Mouse (Mus musculus): ENCODE results near the gene Cnbp. TPM values are rescaled to one million over a fixed set of nuclear protein-coding genes. Genes with fewer than 3 reads are reported as not detected.

Cnbp gene
- polyA plus RNA-seq (2017; shearing (Covaris generic)) = 1,948 TPM

DNA sequence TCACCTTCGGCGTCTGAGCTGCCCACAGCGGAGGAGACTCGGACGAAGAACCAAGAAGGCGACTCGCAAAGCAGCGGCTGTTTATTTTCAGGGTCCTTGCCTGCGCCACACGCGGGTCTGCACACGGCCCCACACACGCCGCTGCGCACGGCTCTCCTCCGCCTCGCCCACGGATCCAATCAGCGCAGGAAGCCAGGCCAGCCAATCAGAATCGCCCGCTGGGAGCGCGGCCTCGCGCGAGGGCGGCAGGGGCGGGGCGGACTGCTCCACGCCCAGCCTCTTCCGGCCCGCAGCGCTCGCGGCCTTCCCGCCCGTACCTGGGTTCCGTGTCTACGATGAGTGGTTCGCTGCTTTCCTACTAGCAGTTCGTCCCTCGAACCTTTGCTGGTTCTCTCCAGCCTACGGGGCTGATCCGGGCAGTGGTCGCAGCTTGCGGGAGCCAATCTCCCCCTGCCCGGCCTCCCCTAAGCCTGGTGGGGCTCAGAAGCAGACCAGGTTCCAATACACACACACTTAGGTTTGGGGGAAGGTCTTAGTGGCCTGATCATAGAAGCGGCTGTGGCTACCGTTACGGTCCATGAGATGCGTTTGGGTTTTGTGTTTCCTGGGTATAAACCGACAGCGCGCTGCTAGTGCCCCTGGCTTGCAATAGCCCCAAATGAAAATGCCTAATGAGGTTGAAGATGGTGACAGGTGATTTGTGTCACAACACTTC, at the start of gene Cnbp:
Gene Cnbp (minus strand): TSS at position 207 of the 715 bp plus-strand sequence.

DNA sequence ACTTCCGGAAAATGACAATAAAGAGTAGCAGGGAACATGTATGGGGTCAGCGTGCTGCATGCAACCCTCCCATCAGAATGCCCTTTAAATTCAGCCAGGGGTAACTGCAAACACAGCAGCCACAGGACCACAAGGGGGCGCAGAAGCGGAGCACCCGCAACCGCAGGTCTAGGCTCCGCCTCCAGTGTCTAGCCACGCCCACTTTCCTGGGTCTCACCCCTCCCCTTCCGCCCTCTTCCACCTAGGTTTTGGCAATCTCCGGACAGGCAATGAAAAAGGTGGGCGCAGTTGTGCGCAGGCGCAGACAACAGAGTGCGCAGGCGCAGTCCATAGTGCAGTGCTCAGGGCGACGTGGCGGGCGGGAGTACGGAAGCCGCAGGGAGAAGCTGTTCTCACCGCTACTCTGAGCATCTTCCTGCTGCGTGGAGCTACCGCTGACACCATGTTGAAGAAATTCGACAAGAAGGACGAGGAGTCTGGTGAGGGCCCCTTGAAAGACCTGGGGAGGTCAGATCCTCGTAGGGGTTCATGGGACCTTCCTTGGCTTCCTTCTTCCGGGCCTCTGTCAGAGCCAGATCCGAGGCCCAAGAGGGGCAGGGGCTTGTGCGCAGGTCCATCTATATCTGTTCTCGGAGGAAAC, 36.8 kb upstream of the Cnbp start, which contains the start of gene Copg1:
Gene Copg1 (plus strand): TSS at position 221 of the 640 bp plus-strand sequence.

DNA sequence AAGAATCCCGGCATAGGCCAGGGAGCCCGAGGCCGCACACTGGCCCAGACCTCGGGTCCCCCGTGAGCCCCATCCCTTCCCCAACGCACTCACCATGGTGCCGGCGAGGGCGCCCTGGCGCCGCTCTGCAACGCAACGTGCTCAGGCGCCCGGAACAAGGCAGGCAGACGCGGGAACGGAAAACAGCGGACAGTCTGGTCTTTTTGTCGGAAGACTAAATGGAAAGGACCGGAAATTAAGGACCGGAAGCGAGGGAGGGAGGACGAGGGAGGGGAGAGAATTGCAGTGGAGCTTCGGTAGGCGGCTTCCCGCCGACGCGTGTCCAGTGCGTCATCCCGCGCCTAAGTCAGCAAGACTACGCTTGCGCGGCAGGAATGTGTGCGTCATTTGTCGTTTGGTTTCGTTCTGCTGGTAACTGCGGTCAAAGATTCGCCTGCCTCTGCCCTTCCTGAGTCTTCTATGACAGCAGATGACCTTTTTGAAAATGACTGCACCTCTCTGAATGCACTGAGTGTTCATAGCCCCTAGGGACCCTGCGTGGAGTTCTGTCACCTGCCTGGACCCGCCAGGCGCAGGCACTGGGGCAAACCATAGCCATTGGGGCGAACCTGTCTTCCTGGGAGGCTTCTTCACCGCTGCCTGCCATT, 12.2 kb downstream of the Cnbp start, which contains the start of gene Isy1:
Gene Isy1 (minus strand): TSS at position 248 of the 647 bp plus-strand sequence.

DNA sequence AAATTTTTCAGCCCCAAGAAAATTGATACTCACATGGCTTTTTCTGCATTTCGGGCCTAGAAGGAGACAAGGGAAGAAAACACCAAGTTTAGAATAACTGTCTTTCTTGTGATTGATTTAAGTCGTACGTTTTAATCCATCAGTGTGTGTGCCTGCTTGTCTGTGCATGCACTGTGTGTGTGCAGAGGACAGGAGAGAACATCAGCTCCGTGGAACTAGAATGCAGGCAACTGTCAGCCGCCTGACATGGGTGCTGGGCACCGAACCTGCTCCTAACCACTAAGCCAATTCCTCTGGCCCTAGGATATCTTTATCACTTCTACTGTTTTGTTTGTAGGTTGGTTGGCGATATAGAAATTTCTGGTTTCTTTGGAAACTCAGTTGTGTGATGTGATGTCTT, 15.2 kb downstream of the Cnbp start, which contains the start of gene Gm45140:
Gene Gm45140 (minus strand): TSS at position 101 of the 400 bp plus-strand sequence.

DNA sequence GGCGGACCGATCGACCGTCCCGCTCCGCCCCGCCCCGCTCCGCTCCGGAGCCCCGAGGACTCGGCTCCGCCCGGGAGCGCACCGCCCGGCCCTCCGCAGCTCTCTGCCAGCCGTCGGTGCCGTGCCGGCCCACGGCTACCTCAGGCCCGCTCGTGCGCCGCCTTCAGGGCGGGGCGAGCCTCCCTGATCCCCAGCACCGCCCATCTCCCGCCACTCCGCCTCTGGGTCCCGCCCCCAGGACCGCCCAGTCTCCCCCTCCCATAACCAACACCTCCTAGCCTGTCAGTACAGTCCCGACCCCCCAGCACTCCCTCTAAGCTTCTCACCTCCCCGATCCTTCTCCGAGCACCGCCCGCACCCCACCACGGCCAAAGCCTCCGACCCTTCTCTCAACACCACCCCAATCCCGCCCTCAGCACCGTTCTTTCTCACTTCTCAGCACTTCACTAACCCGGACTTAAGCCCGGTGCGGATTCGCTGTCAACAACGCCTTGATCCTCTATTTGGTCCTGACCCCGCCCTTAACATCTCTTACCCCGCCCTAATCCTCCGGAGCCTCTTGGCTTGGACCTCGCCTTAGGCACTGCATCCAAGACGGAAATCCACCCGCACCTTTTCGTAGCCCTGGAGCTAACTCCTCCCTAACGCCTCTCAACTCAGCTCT, 39.1 kb downstream of the Cnbp start, which contains the start of gene Rab43:
Gene Rab43 (minus strand): TSS at position 490 of the 664 bp plus-strand sequence.

Other genes with a start within 250 kb of the Cnbp start
- 4.0 TPM for gene Aplf, start 178.9 kb downstream of the Cnbp start, polyA plus RNA-seq (2017; shearing (Covaris generic))
- 0.45 TPM for gene Efcc1, start 120.2 kb downstream of the Cnbp start, polyA plus RNA-seq (2017; shearing (Covaris generic))
- not detected for gene Gp9, start 73.0 kb downstream of the Cnbp start, polyA plus RNA-seq (2017; shearing (Covaris generic))
- 68.3 TPM for gene Rab43, start 38.9 kb downstream of the Cnbp start, polyA plus RNA-seq (2017; shearing (Covaris generic))
- 40.7 TPM for gene Gm45140, start 15.3 kb downstream of the Cnbp start, polyA plus RNA-seq (2017; shearing (Covaris generic))
- gene Isy1, start 12.3 kb downstream of the Cnbp start, polyA plus RNA-seq (2017; shearing (Covaris generic)) = 272 TPM
- 168 TPM for gene Copg1, start 36.7 kb upstream of the Cnbp start, polyA plus RNA-seq (2017; shearing (Covaris generic))
- gene Hmces, start 62.8 kb upstream of the Cnbp start, polyA plus RNA-seq (2017; shearing (Covaris generic)) = 95.9 TPM
- gene H1fx, start 130.5 kb upstream of the Cnbp start, polyA plus RNA-seq (2017; shearing (Covaris generic)) = not detected
- 271 TPM for gene Rab7, start 194.2 kb upstream of the Cnbp start, polyA plus RNA-seq (2017; shearing (Covaris generic))
- 107 TPM for gene Rpn1, start 233.4 kb upstream of the Cnbp start, polyA plus RNA-seq (2017; shearing (Covaris generic))

Data from effector memory CD4-positive, alpha-beta T cell, adult 7 months (primary cell).